ENCODE assay signal across 14 mouse cellular contexts in genomic region chr3:146189933-146190332, GRCm38 (mm10). TPM values are rescaled to one million over a fixed set of nuclear protein-coding genes. Genes with fewer than 3 reads are reported as not detected.
A peak's percentile ranks its signal among the peaks of the same experiment; 100 is the strongest.
DNase-seq lines count a peak whose midpoint lies in the region; ATAC-seq and TF ChIP-seq lines count a peak whose summit lies in the region.
"Had no signal": no experiment of that assay in that cellular context is flagged by ENCODE, and none has a peak within 500 bp of the region (broad histone marks: within the 10 kb centered on the region; RNA-seq: fewer than 3 reads in every experiment).

No protein-coding gene starts in this region.

- no peak for TF ChIP-seq POLR2A in ES-Bruce4 (IDR thresholded peaks at IDR 0.05; ENCODE audit: insufficient read depth, low read length)

- no peak overlapping the region for H3K4me2 ChIP-seq in liver, embryonic 14.5 days (ENCODE audit: low read depth)
- no peak overlapping the region for H3K4me2 ChIP-seq in liver, embryonic 12.5 days

- H3K27me3 ChIP-seq in liver, embryonic 14.5 days (ENCODE audit: control insufficient read depth, insufficient read depth, low read length), result no peaks in the 10 kb centered on the region
- H3K27me3 ChIP-seq in liver, embryonic 12.5 days (replicated peaks), result no peaks in the 10 kb centered on the region
- no peaks in the 10 kb centered on the region for H3K27me3 ChIP-seq in ES-Bruce4 (ENCODE audit: control insufficient read depth, insufficient read depth, low read length, poor library complexity, severe bottlenecking)

- H3K9me3 ChIP-seq in liver, embryonic 14.5 days (ENCODE audit: control insufficient read depth, low read length), result no peaks in the 10 kb centered on the region
- no peaks in the 10 kb centered on the region for H3K9me3 ChIP-seq in liver, embryonic 12.5 days (replicated peaks)
- no peaks in the 10 kb centered on the region for H3K9me3 ChIP-seq in ES-Bruce4 (replicated peaks; ENCODE audit: control insufficient read depth, insufficient read depth, low read length, poor library complexity, severe bottlenecking)
- H3K9me3 ChIP-seq: midbrain, embryonic 10.5 days had no signal

- no peak for TF ChIP-seq EP300 in liver, embryonic 14.5 days (IDR thresholded peaks at IDR 0.05; ENCODE audit: low read depth)
- no peak for TF ChIP-seq EP300 in ES-Bruce4 (IDR thresholded peaks at IDR 0.05; ENCODE audit: insufficient read depth, low read depth, low read length)

- ATAC-seq in liver, embryonic 14.5 days (ENCODE audit: insufficient read depth), result no peak
- ATAC-seq in liver, embryonic 12.5 days, result no peak
- ATAC-seq in granulocyte monocyte progenitor cell, adult 5-6 weeks (replicated peaks; ENCODE audit: poor library complexity, severe bottlenecking), result peak; percentile 34; the same call in 1 of the 2 replicates

- no peak overlapping the region for H3K9ac ChIP-seq in liver, embryonic 14.5 days (replicated peaks)
- no peak overlapping the region for H3K9ac ChIP-seq in liver, embryonic 12.5 days
- no peak overlapping the region for H3K9ac ChIP-seq in ES-Bruce4 (ENCODE audit: low read depth, poor library complexity, severe bottlenecking)

- no peak overlapping the region for H3K4me3 ChIP-seq in liver, embryonic 14.5 days (ENCODE audit: insufficient read depth in 1 of 2, low read depth in 2 of 2, low read length in 2 of 2)
- no peak overlapping the region for H3K4me3 ChIP-seq in liver, embryonic 12.5 days
- no peak overlapping the region for H3K4me3 ChIP-seq in ES-Bruce4 (ENCODE audit: low read depth, low read length)
- H3K4me3 ChIP-seq: erythroblast, embryonic 14.5 days; midbrain, embryonic 10.5 days had no signal

- peak; percentile 39 for TF ChIP-seq CTCF in liver, embryonic 14.5 days (IDR thresholded peaks at IDR 0.05; ENCODE audit: low read depth)
- peak; percentile 59 for TF ChIP-seq CTCF in ES-Bruce4 (IDR thresholded peaks at IDR 0.05; ENCODE audit: low read depth, low read length)

- no peaks in the 10 kb centered on the region for H3K4me1 ChIP-seq in liver, embryonic 14.5 days (replicated peaks; ENCODE audit: control insufficient read depth in 2 of 2, insufficient read depth in 2 of 2, low read length in 1 of 2)
- no peaks in the 10 kb centered on the region for H3K4me1 ChIP-seq in liver, embryonic 12.5 days
- H3K4me1 ChIP-seq in ES-Bruce4 (ENCODE audit: control insufficient read depth, insufficient read depth, low read length), result no peaks in the 10 kb centered on the region

- no peaks in the 10 kb centered on the region for H3K36me3 ChIP-seq in liver, embryonic 14.5 days (replicated peaks; ENCODE audit: control insufficient read depth, insufficient read depth, low read depth)
- no peaks in the 10 kb centered on the region for H3K36me3 ChIP-seq in liver, embryonic 12.5 days
- H3K36me3 ChIP-seq in ES-Bruce4 (ENCODE audit: control insufficient read depth, insufficient read depth, low read length, poor library complexity, severe bottlenecking), result no peaks in the 10 kb centered on the region
- H3K36me3 ChIP-seq: midbrain, embryonic 10.5 days had no signal

- WGBS in liver, embryonic 14.5 days (ENCODE audit: insufficient replicate concordance), result 51% methylated on average over 10 of the region's 10 CpGs
- WGBS in liver, embryonic 12.5 days (ENCODE audit: insufficient replicate concordance), result 59% methylated on average over 10 of the region's 10 CpGs

- peak; percentile 36 for DNase-seq in embryo, embryonic 11 days
- DNase-seq in embryo, embryonic 10.5 days (ENCODE audit: low spot score), result no peak
- DNase-seq in liver, embryonic 14.5 days (ENCODE audit: low read depth in 3 of 3, low spot score in 3 of 3), result no peak
- DNase-seq in Muller cell, postnatal 12 days (ENCODE audit: inconsistent ontology term), result no peak
- DNase-seq in right cerebral cortex, postnatal 10 days (ENCODE audit: low spot score in 2 of 2), result no peak
- DNase-seq: adrenal gland, postnatal 10 days; gastrocnemius, postnatal 36 days; lung, adult 18-20 months had no signal

- H3K27ac ChIP-seq in liver, embryonic 14.5 days, result no peak overlapping the region
- H3K27ac ChIP-seq in liver, embryonic 12.5 days, result no peak overlapping the region
- no peak overlapping the region for H3K27ac ChIP-seq in ES-Bruce4 (ENCODE audit: insufficient read depth, low read length)
- H3K27ac ChIP-seq: midbrain, embryonic 10.5 days had no signal

RNA-seq across cellular contexts. Expression of gene Lpar3, which starts 30.8 kb away (rescaled TPM):
- polyA plus RNA-seq in liver, embryonic 14.5 days (2012; rRNA removed), result 0.02 TPM in 1 of 2 replicates, not detected in the other
- polyA plus RNA-seq in liver, embryonic 14.5 days (2014; fragmentation: Nextera tagmentation; extraction: Ambion mirVana), result 0.06 TPM in 1 of 2 replicates, not detected in the other
- polyA plus RNA-seq in liver, embryonic 12.5 days (2016; fragmentation: Nextera tagmentation; extraction: Ambion mirVana), result 0.05 and 0.06 TPM in 2 replicates
- polyA plus RNA-seq in ES-Bruce4 (2011; ENCODE audit: insufficient read depth, insufficient read length, low read depth, missing spikeins), result 0.27 and 0.33 TPM in 2 replicates
- not detected in 2 replicates for total RNA-seq in granulocyte monocyte progenitor cell, adult 5-6 weeks (2014; fragmentation: Nextera tagmentation)
- not detected in 2 replicates for total RNA-seq in granulocyte monocyte progenitor cell, adult 5-6 weeks (2017)

RNA-seq across cellular contexts. Expression of gene Mcoln2, which starts 40.3 kb away (rescaled TPM):
- 4.6 and 5.9 TPM in 2 replicates for polyA plus RNA-seq in liver, embryonic 14.5 days (2012; rRNA removed)
- polyA plus RNA-seq in liver, embryonic 14.5 days (2014; fragmentation: Nextera tagmentation; extraction: Ambion mirVana), result 5.5 and 6.5 TPM in 2 replicates
- polyA plus RNA-seq in liver, embryonic 12.5 days (2016; fragmentation: Nextera tagmentation; extraction: Ambion mirVana), result 5.4 and 5.7 TPM in 2 replicates
- not detected in 2 replicates for polyA plus RNA-seq in ES-Bruce4 (2011; ENCODE audit: insufficient read depth, insufficient read length, low read depth, missing spikeins)
- 0.75 TPM in 1 of 2 replicates, not detected in the other for total RNA-seq in granulocyte monocyte progenitor cell, adult 5-6 weeks (2014; fragmentation: Nextera tagmentation)
- 0.52 and 4.1 TPM in 2 replicates for total RNA-seq in granulocyte monocyte progenitor cell, adult 5-6 weeks (2017)
- polyA plus RNA-seq: cortical plate, adult 2 months; erythroblast, embryonic 14.5 days had no signal
